Mouse (Mus musculus): ENCODE measurements at regions not wholly inside any gene's neighbourhood (a gene's known extent, or its start where the extent isn't known, plus 50 kb on each side); places are given as distances from the start of the nearest gene placed in this dataset.

GRCm38 (mm10) chr4:53915326-53915725 is 89.5 kb downstream of the Tmem38b start:
- DNase-seq: no peak

- DNase-seq: peak; percentile 14 to 28
Measured at GRCm38 (mm10) chr4:53919188-53919587, 93.3 kb downstream of the Tmem38b start.

GRCm38 (mm10) chr4:53920587-53920986 is 94.7 kb downstream of the Tmem38b start:
- peak in 1 of 2 experiments; percentile 13 for DNase-seq

GRCm38 (mm10) chr4:53931068-53931467 is 105.2 kb downstream of the Tmem38b start:
- no peak for DNase-seq

- DNase-seq: peak in 1 of 2 experiments; percentile 6
Measured at GRCm38 (mm10) chr4:53931499-53931898, 105.7 kb downstream of the Tmem38b start.

GRCm38 (mm10) chr4:53935306-53935705 is 109.5 kb downstream of the Tmem38b start:
- DNase-seq: no peak

- no peak for DNase-seq
Measured at GRCm38 (mm10) chr4:53948736-53949135, 122.9 kb downstream of the Tmem38b start.

- no peak for DNase-seq
Measured at GRCm38 (mm10) chr4:53949164-53949563, 123.3 kb downstream of the Tmem38b start.

- no peak for DNase-seq
Measured at GRCm38 (mm10) chr4:53950496-53950895, 124.7 kb downstream of the Tmem38b start.

- DNase-seq: no peak
Measured at GRCm38 (mm10) chr4:53951003-53951733, 125.3 kb downstream of the Tmem38b start.

GRCm38 (mm10) chr4:53951734-53952109 is 125.9 kb downstream of the Tmem38b start:
- DNase-seq: no peak

- no peak for DNase-seq
Measured at GRCm38 (mm10) chr4:53952288-53952687, 126.4 kb downstream of the Tmem38b start.

GRCm38 (mm10) chr4:53962458-53962857 is 136.6 kb downstream of the Tmem38b start:
- DNase-seq: no peak

- DNase-seq: no peak
Measured at GRCm38 (mm10) chr4:53970461-53970860, 144.6 kb downstream of the Tmem38b start.

GRCm38 (mm10) chr4:53970960-53971359 is 145.1 kb downstream of the Tmem38b start:
- DNase-seq: no peak

- no peak for DNase-seq
Measured at GRCm38 (mm10) chr4:53976036-53976638, 150.3 kb downstream of the Tmem38b start.

- no peak for DNase-seq
Measured at GRCm38 (mm10) chr4:53986519-53987301, 160.9 kb downstream of the Tmem38b start.

- no peak for DNase-seq
Measured at GRCm38 (mm10) chr4:53987536-53987935, 161.7 kb downstream of the Tmem38b start.

GRCm38 (mm10) chr4:54021069-54021829 is 195.4 kb downstream of the Tmem38b start:
- no peak for DNase-seq

GRCm38 (mm10) chr4:54021861-54022385 is 196.1 kb downstream of the Tmem38b start:
- DNase-seq: no peak

- DNase-seq: no peak
Measured at GRCm38 (mm10) chr4:54026919-54027318, 201.1 kb downstream of the Tmem38b start.

GRCm38 (mm10) chr4:54027565-54028237 is 201.9 kb downstream of the Tmem38b start:
- no peak for DNase-seq
